Mouse (Mus musculus) cerebellum, postnatal 14 days (tissue): ENCODE results near the gene Ccin.
A peak's percentile ranks its signal among the peaks of the same experiment; 100 is the strongest.

Source experiments
- DNase-seq, 2 experiments: peaks; one replicate each; pipeline ENCODE4 v3.0.0; 2021; ENCODE audit warnings: mixed read lengths in 2 of 2

Ccin gene

DNA sequence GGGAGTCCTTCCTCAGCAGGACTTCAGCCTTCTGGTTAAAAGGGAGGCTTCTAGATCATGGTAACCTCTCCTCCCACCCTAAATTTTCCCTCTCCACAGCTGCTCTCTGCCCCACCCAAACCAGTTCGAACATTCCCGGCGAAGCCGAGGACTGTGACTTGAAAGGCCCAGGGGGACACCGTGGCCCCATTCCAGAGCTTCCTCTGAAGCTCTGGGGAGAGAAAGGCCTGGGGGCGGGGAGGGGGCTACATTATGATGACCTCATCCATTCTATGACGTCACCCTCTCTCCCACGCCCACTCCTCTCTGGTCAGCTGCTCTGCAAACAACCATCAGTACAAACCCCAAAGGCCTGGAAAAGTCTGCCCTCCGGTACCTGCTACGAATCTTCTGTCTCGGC lies at the start of gene Ccin:
Gene Ccin, plus strand, starts transcription at position 303 of the 400 bp plus-strand sequence.
- DNase-seq = no peak

GRCm38 (mm10) chr4:43936186-43936585 lies 47.1 kb upstream of the Ccin start:
- DNase-seq = no peak

- no peak for DNase-seq
Measured at GRCm38 (mm10) chr4:43936749-43937674, 46.3 kb upstream of the Ccin start.

DNA sequence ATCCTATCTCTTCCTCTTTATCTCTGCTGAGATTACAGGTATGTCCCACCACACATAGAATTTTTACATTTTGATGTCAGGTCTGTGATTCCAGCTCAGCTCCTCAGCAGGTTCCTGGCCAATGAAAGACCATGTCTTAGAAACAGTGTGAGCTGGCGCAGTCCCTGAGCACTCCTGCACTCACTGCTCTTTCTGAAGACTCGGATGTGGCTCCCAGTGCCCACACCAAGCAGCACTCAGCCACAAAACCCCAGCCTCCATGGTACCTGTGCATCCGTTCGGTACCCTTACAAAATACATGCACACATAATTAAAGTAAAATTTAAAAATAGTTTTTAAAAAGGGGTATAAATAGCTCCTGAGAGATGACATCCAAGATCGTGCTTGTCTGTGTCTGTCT lies 42.0 kb upstream of the Ccin start:
- peak in 1 of 2 experiments; percentile 4 for DNase-seq

DNA sequence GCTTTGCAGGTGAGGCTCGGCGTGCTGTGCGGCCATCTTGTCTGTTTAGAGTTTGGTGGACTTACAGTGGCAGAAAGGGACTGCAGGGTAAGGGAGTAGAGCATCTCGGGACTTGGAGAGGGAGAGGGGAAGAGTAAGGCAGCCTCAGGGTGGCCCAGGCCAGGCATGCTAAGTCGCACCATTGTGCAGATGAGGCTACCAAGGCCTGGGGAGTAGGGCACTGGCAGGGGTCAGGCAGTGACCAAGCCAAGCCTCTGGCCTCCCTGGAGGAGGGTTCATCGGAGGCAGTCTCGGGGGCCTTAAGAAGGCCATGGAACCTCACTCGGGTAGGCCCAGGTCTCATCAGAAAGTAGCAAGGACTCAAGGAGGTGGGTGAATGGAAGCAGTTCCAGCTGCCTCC lies 40.9 kb upstream of the Ccin start:
- DNase-seq = no peak

GRCm38 (mm10) chr4:43947571-43947970 lies 35.7 kb upstream of the Ccin start:
- no peak for DNase-seq

- peak; percentile 67 to 80 for DNase-seq
Measured at GRCm38 (mm10) chr4:43957292-43957845, 25.9 kb upstream of the Ccin start, which contains the start of gene Glipr2. Glipr2 (plus strand) TSS chr4:43957401.

GRCm38 (mm10) chr4:43957846-43958461 lies 25.3 kb upstream of the Ccin start:
- peak; percentile 49 to 72 for DNase-seq

GRCm38 (mm10) chr4:43959523-43960179 lies 23.6 kb upstream of the Ccin start:
- no peak for DNase-seq

GRCm38 (mm10) chr4:43960207-43960606 lies 23.1 kb upstream of the Ccin start:
- no peak for DNase-seq

DNA sequence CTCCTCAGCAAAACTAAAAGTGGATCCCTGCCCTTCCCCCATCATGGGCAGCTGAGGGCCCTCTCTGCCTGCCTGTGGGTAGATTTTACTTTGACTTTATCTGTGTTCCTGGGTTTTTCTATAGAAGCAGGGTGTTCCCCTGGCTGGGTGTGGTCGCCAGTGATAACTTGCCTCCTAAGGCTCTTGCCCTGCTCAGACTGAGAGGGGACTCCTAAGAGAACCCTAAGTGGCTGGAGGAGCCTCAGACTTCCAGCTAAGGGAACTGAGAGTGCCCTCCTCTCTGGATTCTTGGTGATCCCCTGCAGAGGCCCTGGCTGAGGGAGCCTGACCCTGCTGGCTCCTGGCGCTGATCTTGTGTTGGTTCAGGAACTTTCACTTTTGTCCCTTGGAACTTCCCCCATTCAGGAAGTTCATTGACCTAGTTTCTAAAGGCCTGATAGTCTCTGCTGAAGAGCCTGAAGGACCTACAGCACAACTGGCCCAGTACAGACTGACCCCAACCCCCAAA lies 18.9 kb upstream of the Ccin start:
- no peak for DNase-seq

DNA sequence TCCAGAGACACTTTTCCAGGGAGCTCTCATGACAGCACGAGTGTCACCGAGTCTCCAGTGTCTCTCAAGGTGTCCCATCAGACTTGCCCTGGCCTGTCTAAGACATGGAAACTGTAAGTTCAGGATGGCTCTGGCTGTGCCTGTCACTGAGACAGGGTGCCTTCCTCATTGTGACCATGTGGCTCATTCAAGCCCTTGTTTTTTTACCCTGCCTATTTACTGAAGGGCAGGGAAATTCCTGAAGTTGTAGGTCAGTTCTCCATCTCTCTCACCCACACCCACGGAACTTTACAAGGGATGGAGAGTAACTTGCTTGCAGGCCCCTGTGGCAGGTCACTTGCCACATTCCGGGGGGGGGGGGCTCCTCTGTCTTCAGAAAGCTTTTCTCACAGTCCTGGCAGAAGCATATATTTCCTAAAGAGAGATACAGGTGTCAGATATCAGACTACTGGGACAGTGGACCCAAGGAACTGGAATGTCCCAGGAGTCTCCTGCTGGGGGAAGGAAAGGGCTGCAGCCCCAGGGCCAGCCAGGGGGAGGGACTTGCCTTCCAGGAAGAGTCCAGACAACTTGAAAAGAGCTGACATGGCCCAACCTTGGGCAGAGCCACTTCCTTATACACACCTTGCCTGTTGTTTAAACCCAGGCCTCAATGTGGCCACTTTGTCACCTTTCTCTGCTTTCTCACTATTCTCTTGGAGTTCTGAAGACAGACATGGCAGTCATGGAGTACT lies 18.2 kb upstream of the Ccin start:
- DNase-seq = no peak

DNA sequence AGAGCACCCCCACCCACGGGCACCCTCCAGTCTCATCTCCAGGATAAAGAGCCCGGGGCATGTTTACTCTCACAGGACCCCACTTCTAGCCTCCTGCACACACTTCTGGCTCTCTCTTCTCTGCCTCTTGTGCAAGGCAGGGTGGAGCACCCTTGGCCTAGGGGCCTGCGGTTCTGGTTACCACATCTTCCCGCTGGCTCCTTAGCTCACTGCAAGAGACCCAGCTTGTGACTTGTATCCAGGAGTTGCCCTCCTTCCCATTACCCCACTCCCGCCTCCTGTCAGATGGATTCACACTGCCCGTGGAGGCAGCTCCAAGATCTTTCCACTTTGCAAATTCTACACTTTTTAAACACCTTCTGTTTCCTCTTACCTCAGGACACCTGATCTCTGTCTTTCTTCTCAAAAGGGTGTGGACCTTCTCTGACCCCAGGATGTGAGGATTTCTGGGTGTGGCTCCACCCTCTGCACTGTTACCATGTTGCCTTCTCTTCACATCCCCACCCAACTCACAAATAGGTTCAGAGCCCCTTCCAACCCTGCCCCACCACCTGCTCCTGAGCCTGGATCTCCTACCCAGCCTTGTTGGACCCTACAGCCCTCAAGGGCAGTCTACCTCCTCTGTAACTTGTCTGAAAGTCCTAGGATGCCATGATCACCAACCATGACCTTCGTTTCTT lies 17.3 kb upstream of the Ccin start:
- no peak for DNase-seq

GRCm38 (mm10) chr4:43968650-43969049 lies 14.6 kb upstream of the Ccin start:
- peak; percentile 56 to 69 for DNase-seq

DNA sequence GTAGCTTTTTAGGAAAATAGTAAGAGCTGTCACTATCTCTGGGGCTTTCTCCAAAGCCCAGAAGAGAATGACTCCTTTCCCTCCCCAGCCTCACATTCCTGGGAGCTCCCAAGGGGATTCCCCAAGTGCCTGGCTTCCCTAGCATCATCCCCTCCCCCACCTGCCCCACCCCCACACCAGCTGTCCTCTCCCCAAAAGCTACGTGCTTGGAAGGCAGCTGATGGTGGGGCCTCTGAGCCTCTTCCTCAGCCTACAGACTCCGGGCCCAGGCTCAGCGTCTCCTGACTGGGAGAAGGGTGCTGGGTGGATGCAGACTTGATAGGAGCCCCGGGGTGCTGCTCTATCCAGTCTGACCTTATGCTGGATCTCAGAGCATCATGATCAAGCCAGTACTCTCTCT lies 13.9 kb upstream of the Ccin start:
- DNase-seq = peak in 1 of 2 experiments; percentile 24

DNA sequence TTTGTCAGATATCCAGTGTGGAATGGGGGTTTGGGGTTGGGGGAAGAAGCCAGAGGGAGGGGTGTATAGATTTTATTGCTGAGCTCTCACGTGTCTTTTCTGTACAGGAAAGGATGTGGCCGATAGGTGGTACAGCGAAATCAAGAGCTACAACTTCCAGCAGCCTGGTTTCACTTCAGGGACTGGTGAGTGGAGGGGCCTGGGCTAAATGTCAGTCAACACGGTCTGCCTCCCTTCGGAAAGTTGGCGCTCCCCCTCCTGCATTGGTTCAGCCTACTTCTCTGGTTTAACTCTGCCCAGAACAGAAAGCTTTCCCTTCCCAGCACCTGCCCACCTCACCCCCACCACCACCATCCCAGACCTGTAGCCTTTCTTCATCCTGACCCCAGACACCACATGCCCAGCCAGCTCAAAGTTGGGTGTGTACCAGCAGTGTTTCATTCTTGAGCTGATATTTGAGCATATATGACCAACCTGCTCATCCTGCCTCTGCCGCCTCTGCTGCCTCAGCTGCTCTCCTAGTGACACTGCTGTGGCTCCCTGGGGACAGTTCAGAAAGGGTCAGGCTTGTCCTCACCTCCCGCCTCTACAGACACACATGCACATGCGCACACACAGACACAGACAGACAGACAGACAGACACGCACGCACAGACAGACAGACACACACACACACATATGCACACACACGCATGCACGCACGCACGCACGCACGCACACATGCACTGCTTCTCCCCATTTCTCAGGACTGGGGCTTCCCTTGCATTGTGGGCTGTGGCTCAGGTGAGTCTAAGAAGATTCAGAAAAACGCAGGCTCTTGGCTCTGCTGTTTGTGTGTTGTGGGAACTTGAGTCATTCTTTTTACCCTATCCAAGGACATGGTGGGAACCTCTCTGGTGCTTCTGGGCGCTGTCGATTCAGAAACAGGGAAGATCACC lies 12.6 kb upstream of the Ccin start:
- DNase-seq = no peak

DNA sequence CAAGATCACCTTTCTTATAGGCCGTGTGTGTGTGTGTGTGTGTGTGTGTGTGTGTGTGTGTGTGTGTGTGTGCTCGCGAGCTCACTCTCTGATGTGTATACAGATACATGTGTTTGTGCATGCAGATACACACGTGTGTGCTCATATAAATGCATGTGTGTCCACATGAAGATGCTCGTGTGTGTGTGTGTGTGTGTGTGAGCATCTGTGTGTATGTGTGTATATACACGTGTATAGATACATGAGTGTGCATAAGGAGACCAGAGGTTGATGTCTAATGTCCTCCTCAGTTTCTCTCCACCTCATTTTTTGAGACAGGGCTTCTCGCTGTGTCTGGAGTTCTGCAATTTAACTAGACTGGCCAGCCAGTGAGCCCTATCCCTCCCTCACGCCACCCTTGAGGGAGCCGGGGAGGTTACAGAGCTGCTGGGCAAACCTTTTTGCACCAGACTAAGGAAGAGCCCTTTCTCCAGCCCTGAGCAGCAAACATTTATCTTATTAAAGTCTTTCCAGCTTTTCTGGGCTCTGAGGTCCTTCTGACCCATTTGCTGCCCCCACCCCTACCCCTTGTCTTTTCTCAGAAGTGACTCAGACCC lies 11.6 kb upstream of the Ccin start:
- DNase-seq = no peak

GRCm38 (mm10) chr4:43972137-43972591 lies 11.1 kb upstream of the Ccin start:
- DNase-seq = no peak

DNA sequence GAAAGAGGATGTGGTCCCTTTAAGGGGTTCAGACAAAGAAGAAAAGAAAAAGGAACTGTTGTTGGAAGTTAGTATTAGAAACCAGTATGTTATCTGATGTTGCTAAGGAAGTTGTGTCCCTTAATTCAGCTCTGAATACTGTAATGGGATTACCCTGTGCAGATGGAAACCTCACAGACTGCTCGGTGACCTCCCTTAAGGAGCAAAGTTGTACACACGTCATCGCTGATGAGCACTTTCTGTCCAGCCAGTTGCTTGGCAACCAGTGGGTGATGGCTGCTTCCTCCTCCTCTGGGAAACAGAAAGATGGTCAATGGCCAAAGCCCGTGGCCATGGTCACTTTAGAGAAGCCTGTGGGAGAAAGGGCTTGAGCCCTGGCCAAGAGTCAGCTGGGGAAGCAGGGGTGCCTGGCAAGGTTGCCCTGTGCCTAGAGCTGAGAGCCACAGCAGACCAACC lies 9.7 kb upstream of the Ccin start:
- DNase-seq = peak; percentile 44 to 50
